Mouse (Mus musculus): Measurements from ENCODE around the gene Dlst. TPM values are rescaled to one million over a fixed set of nuclear protein-coding genes. Genes with fewer than 3 reads are reported as not detected.
A peak's percentile ranks its signal among the peaks of the same experiment; 100 is the strongest.

The Dlst gene
- total and polyA plus RNA-seq, 3 experiments, result 163 to 376 (median 230) TPM

GRCm38 (mm10) chr12:85164996-85165395 is 54.4 kb downstream of the Dlst start:
- Histone ChIP-seq H3K79me2 (ENCODE audit: control insufficient read depth, insufficient read depth, low read length, poor library complexity) (no peaks in the 10 kb centered on the region), H3K27me3 (ENCODE audit: control insufficient read depth in 1 of 2, insufficient read depth in 2 of 2, low read length in 2 of 2) (no peaks in the 10 kb centered on the region; a peak in 1 of 4 replicates), H3K36me3 (ENCODE audit: control insufficient read depth in 1 of 2, insufficient read depth in 2 of 2, low read length in 2 of 2) (no peaks in the 10 kb centered on the region), H3K4me1 (ENCODE audit: control insufficient read depth in 1 of 2, insufficient read depth in 2 of 2, low read length in 2 of 2) (no peaks in the 10 kb centered on the region), H3K9me3 (replicated peaks; ENCODE audit: insufficient read depth, low read length) (no peaks in the 10 kb centered on the region), H3K27ac (ENCODE audit: control insufficient read depth, low read depth, low read length) (no peak overlapping the region), H3K9ac (ENCODE audit: control insufficient read depth, low read depth, low read length, poor library complexity, severe bottlenecking) (no peak overlapping the region), H3K4me3 (ENCODE audit: control insufficient read depth in 1 of 2, insufficient read depth in 1 of 2, low read depth in 2 of 2, low read length in 2 of 2) (no peak overlapping the region)
- TF ChIP-seq MEF2A (IDR thresholded peaks at IDR 0.05; ENCODE audit: extremely low read depth, insufficient replicate concordance, low read depth, low read length, poor library complexity, severe bottlenecking) (no peak), POLR2AphosphoS5 (IDR thresholded peaks at IDR 0.05; ENCODE audit: borderline replicate concordance, low read depth, low read length) (no peak), POLR2AphosphoS2 (IDR thresholded peaks at IDR 0.05; ENCODE audit: low read length) (no peak), ETS1 (IDR thresholded peaks at IDR 0.05; ENCODE audit: low read depth, low read length) (no peak)
- DNase-seq (ENCODE audit: low read depth, low spot score), result no peak

- no peaks in the 10 kb centered on the region for H3K79me2 ChIP-seq (ENCODE audit: control insufficient read depth, insufficient read depth, low read length, poor library complexity)
These were observed 56.0 kb downstream of the Dlst start for GRCm38 (mm10) chr12:85166631-85167030.

GRCm38 (mm10) chr12:85169117-85169858 is 58.7 kb downstream of the Dlst start:
- Histone ChIP-seq H3K36me3 (ENCODE audit: control insufficient read depth in 1 of 2, insufficient read depth in 2 of 2, low read length in 2 of 2) (no peaks in the 10 kb centered on the region), H3K79me2 (ENCODE audit: control insufficient read depth, insufficient read depth, low read length, poor library complexity) (no peaks in the 10 kb centered on the region), H3K27ac (ENCODE audit: control insufficient read depth, low read depth, low read length) (no peak overlapping the region), H3K27me3 (ENCODE audit: control insufficient read depth in 1 of 2, insufficient read depth in 2 of 2, low read length in 2 of 2) (peaks cover 0 to 1% of the 10 kb centered on the region in 2 experiments; a peak in 2 of 4 replicates), H3K9ac (ENCODE audit: control insufficient read depth, low read depth, low read length, poor library complexity, severe bottlenecking) (peak overlapping the region; percentile 33; the same call in 1 of the 2 replicates), H3K4me3 (ENCODE audit: control insufficient read depth in 1 of 2, insufficient read depth in 1 of 2, low read depth in 2 of 2, low read length in 2 of 2) (peak overlapping the region; percentile 39 to 47), H3K4me1 (ENCODE audit: control insufficient read depth in 1 of 2, insufficient read depth in 2 of 2, low read length in 2 of 2) (no peaks in the 10 kb centered on the region), H3K9me3 (replicated peaks; ENCODE audit: insufficient read depth, low read length) (no peaks in the 10 kb centered on the region)
- DNase-seq (ENCODE audit: low read depth, low spot score), result peak; percentile 84
- TF ChIP-seq CTCF (IDR thresholded peaks at IDR 0.05 in 2 of 3, conservative IDR thresholded peaks at IDR 0.05 in 1 of 3; ENCODE audit: control insufficient read depth in 1 of 3, insufficient read depth in 1 of 3, low read depth in 2 of 3, low read length in 3 of 3, poor library complexity in 1 of 3, severe bottlenecking in 1 of 3) (peak; percentile 90 to 99 (median 96)), MAZ (IDR thresholded peaks at IDR 0.05; ENCODE audit: low read depth, low read length) (peak; percentile 99), UBTF (IDR thresholded peaks at IDR 0.05; ENCODE audit: borderline replicate concordance, insufficient read depth, low read depth, low read length) (no peak), ZC3H11A (IDR thresholded peaks at IDR 0.05; ENCODE audit: low read depth, low read length) (peak; percentile 82), MYC (IDR thresholded peaks at IDR 0.05; ENCODE audit: low read depth, low read length) (no peak), SIN3A (IDR thresholded peaks at IDR 0.05; ENCODE audit: low read length) (peak; percentile 45; the same call in 1 of the 2 replicates), RAD21 (IDR thresholded peaks at IDR 0.05; ENCODE audit: low read depth, low read length) (peak; percentile 85), CHD1 (IDR thresholded peaks at IDR 0.05; ENCODE audit: low read depth, low read length) (no peak), SMC3 (IDR thresholded peaks at IDR 0.05; ENCODE audit: low read depth, low read length) (peak; percentile 92), MXI1 (IDR thresholded peaks at IDR 0.05; ENCODE audit: low read depth, low read length) (peak; percentile 31; the same call in 1 of the 2 replicates), TCF12 (IDR thresholded peaks at IDR 0.05; ENCODE audit: low read depth, low read length) (peak; percentile 14; the same call in 1 of the 2 replicates), TAL1 (IDR thresholded peaks at IDR 0.05; ENCODE audit: low read length) (no peak)

More at GRCm38 (mm10) chr12:85166631-85167030, 56.0 kb downstream of the Dlst start:
- DNase-seq (ENCODE audit: low read depth, low spot score), result no peak
- Histone ChIP-seq H3K4me1 (ENCODE audit: control insufficient read depth in 1 of 2, insufficient read depth in 2 of 2, low read length in 2 of 2) (no peaks in the 10 kb centered on the region), H3K9me3 (replicated peaks; ENCODE audit: insufficient read depth, low read length) (no peaks in the 10 kb centered on the region), H3K36me3 (ENCODE audit: control insufficient read depth in 1 of 2, insufficient read depth in 2 of 2, low read length in 2 of 2) (no peaks in the 10 kb centered on the region), H3K27ac (ENCODE audit: control insufficient read depth, low read depth, low read length) (no peak overlapping the region), H3K27me3 (ENCODE audit: control insufficient read depth in 1 of 2, insufficient read depth in 2 of 2, low read length in 2 of 2) (peaks cover 0 to under 1% of the 10 kb centered on the region in 2 experiments; a peak in 2 of 4 replicates), H3K9ac (ENCODE audit: control insufficient read depth, low read depth, low read length, poor library complexity, severe bottlenecking) (no peak overlapping the region), H3K4me3 (ENCODE audit: control insufficient read depth in 1 of 2, insufficient read depth in 1 of 2, low read depth in 2 of 2, low read length in 2 of 2) (no peak overlapping the region)
- no peak for TF ChIP-seq USF2 (IDR thresholded peaks at IDR 0.05; ENCODE audit: borderline replicate concordance in 1 of 2, insufficient read depth in 1 of 2, low read depth in 1 of 2, low read length in 2 of 2)
- TF ChIP-seq USF1 (IDR thresholded peaks at IDR 0.05; ENCODE audit: low read depth, low read length), result no peak
- no peak for TF ChIP-seq GATA1 (IDR thresholded peaks at IDR 0.05; ENCODE audit: low read depth, low read length)
- no peak for TF ChIP-seq ZNF384 (IDR thresholded peaks at IDR 0.05; ENCODE audit: low read depth, low read length)
- TF ChIP-seq BHLHE40 (IDR thresholded peaks at IDR 0.05; ENCODE audit: borderline replicate concordance, low read depth, low read length), result no peak
